Mouse (Mus musculus): ENCODE results near the gene Phf21a. TPM values are rescaled to one million over a fixed set of nuclear protein-coding genes. Genes with fewer than 3 reads are reported as not detected.

The Phf21a gene
- polyA plus RNA-seq, 1 experiment from 2014 or later, result 35.4 TPM

DNA sequence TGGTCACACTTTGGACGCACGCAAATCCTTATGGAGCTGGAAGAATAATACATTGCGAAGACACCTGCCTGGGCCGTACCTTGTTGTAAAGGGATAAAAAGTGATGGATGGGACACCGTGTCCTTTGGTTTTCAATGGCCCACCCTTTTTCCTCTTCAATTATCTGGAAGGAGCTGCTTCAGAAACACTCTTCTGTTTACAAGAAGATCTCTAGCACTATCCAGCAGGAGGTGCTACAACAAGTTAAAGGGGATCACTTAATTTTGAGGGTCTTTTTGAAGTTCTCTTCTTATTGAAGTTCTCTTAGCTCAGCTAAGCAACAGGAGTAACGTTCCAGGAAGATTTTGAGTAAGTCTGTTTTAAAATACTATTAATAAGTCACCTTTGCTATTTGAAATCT, 94.1 kb downstream of the Phf21a start:
- no peaks in the 10 kb centered on the region for H3K36me3 ChIP-seq (ENCODE audit: control insufficient read depth, insufficient read depth, low read length)
- ATAC-seq (ENCODE audit: low FRiP score, low TSS enrichment), result no peak
- no peak overlapping the region for H3K27ac ChIP-seq (replicated peaks; ENCODE audit: low read depth, low read length)
- H3K4me2 ChIP-seq (ENCODE audit: low read length), result peak overlapping the region; percentile 88
- no peaks in the 10 kb centered on the region for H3K27me3 ChIP-seq (ENCODE audit: control insufficient read depth, insufficient read depth, low read length)
- H3K9ac ChIP-seq (replicated peaks; ENCODE audit: low read length), result no peak overlapping the region
- peak overlapping the region; percentile 13 for H3K4me3 ChIP-seq (replicated peaks; ENCODE audit: low read depth, low read length)
- no peaks in the 10 kb centered on the region for H3K9me3 ChIP-seq (ENCODE audit: control insufficient read depth, low read length)
- peak; percentile 30 for DNase-seq
- H3K4me1 ChIP-seq (ENCODE audit: control insufficient read depth, insufficient read depth, low read length), result peaks cover 39% of the 10 kb centered on the region
- 58% methylated on average over 6 of the region's 6 CpGs for WGBS

DNA sequence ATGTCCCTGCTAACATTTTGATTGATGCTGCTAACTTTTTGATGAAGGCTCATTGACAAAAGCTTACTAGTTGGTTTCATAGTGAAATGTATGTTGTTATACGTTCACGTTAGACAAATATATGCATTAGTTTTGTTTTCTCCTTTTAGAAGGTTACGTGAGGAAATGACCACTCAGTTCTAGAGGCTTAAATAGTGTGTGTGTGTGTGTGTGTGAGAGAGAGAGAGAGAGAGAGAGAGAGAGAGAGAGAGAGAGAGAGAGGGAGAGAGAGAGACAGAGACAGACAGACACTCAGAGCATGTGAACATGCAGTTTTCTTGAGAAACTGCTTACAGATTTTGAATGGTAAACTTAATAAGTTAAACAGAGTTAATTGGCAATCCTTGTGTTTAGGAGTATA, 95.8 kb downstream of the Phf21a start:
- Histone ChIP-seq H3K9ac (replicated peaks; ENCODE audit: low read length) (no peak overlapping the region), H3K27me3 (ENCODE audit: control insufficient read depth, insufficient read depth, low read length) (no peaks in the 10 kb centered on the region), H3K27ac (replicated peaks; ENCODE audit: low read depth, low read length) (no peak overlapping the region), H3K4me3 (replicated peaks; ENCODE audit: low read depth, low read length) (0 out of 2 replicates have a peak overlapping the region, but pooled peaks have one; percentile 15), H3K9me3 (ENCODE audit: control insufficient read depth, low read length) (no peaks in the 10 kb centered on the region), H3K4me2 (ENCODE audit: low read length) (peak overlapping the region; percentile 88), H3K4me1 (ENCODE audit: control insufficient read depth, insufficient read depth, low read length) (peaks cover 37% of the 10 kb centered on the region), H3K36me3 (ENCODE audit: control insufficient read depth, insufficient read depth, low read length) (no peaks in the 10 kb centered on the region)
- DNase-seq (no peak), ATAC-seq (ENCODE audit: low FRiP score, low TSS enrichment) (no peak)
- WGBS, result 64% methylated on average over 3 of the region's 3 CpGs

DNA sequence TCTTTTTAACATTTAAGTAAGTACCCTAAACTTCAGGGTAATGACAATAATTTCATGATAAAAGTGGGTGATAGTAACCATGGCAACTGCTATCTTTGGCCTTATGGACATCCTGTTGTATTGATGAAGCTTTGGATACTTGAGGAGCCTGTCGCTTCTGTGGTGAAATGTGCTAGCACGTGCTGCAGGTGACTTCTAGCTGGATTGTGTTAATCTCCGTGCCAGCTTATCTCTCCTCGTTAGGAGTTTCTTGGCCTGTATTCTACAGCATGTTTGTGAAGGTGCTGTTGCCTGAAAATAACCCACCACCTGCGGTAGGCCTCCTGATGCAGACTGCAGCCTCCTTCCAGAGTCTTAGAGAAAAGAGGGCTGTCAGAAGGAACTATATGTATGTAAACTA, 98.0 kb downstream of the Phf21a start:
- H3K27me3 ChIP-seq (ENCODE audit: control insufficient read depth, insufficient read depth, low read length), result no peaks in the 10 kb centered on the region
- H3K9me3 ChIP-seq (ENCODE audit: control insufficient read depth, low read length), result no peaks in the 10 kb centered on the region
- ATAC-seq (ENCODE audit: low FRiP score, low TSS enrichment) (no peak), DNase-seq (no peak)
- 74% methylated on average over 5 of the region's 5 CpGs for WGBS
- H3K4me1 ChIP-seq (ENCODE audit: control insufficient read depth, insufficient read depth, low read length), result peaks cover 32% of the 10 kb centered on the region
- H3K27ac ChIP-seq (replicated peaks; ENCODE audit: low read depth, low read length), result no peak overlapping the region
- no peak overlapping the region for H3K4me3 ChIP-seq (replicated peaks; ENCODE audit: low read depth, low read length)
- H3K4me2 ChIP-seq (ENCODE audit: low read length), result no peak overlapping the region
- H3K36me3 ChIP-seq (ENCODE audit: control insufficient read depth, insufficient read depth, low read length), result no peaks in the 10 kb centered on the region
- H3K9ac ChIP-seq (replicated peaks; ENCODE audit: low read length), result no peak overlapping the region

DNA sequence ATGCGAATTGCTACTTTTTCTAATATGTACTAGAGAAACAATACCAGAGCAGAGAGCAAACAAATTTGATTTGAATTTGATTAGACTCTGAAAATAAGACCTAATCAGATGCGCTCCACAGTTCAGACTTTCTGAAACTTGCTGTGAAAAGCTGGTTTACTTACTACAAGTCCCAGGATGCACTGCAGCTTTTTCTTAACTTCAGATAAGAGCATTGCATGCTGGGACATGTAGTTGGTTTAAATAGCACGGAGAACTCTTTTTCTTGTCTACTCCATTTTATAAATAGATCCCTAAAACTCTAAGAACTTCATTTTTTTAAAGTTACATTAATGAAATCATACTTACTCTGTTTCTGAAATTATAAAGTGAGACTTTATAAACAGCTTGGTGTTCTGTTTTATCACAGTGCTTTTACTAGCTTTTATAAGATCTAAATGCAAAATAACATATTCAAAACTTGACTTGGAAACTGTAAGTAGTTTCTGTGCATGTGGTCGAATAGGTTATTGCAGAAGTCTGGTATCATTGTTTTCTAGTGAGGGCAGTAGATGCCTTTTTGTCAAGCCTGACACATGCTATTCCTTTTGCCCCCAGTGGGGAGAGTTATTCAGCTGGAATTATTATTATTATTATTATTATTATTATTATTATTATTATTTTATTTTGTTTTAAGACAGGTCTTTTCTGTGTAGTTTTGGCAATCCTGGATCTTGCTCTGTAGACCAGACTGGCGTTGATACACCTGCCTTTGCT, 99.1 kb downstream of the Phf21a start:
- Histone ChIP-seq H3K27me3 (ENCODE audit: control insufficient read depth, insufficient read depth, low read length) (no peaks in the 10 kb centered on the region), H3K4me3 (replicated peaks; ENCODE audit: low read depth, low read length) (no peak overlapping the region), H3K4me2 (ENCODE audit: low read length) (no peak overlapping the region), H3K27ac (replicated peaks; ENCODE audit: low read depth, low read length) (no peak overlapping the region), H3K4me1 (ENCODE audit: control insufficient read depth, insufficient read depth, low read length) (peaks cover 22% of the 10 kb centered on the region), H3K36me3 (ENCODE audit: control insufficient read depth, insufficient read depth, low read length) (no peaks in the 10 kb centered on the region), H3K9ac (replicated peaks; ENCODE audit: low read length) (no peak overlapping the region), H3K9me3 (ENCODE audit: control insufficient read depth, low read length) (no peaks in the 10 kb centered on the region)
- peak; percentile 88 for DNase-seq
- ATAC-seq (ENCODE audit: low FRiP score, low TSS enrichment), result no peak
- WGBS, result 81% methylated on average over 5 of the region's 5 CpGs

DNA sequence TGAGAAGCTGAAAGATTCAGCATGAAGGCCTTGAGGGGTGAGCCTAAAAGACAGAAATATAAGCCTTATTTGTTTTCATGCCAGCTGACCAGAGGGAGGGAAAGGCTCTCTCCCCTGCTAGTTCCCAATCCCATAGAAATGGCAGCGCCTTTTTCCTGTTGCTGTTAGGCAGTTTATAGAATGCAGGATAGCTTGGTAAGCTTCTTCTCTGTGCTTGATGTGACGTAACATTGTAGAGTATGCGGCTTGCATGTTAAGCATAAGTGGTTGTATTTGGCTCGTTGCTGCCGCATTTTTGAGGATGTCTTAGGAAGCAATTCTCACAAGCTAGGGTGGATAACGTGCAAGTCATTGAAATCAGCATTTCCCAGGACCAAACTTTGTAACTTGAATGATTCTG, 105.2 kb downstream of the Phf21a start:
- DNase-seq, result peak; percentile 53
- no peak overlapping the region for H3K9ac ChIP-seq (replicated peaks; ENCODE audit: low read length)
- 58% methylated on average over 6 of the region's 6 CpGs for WGBS

DNA sequence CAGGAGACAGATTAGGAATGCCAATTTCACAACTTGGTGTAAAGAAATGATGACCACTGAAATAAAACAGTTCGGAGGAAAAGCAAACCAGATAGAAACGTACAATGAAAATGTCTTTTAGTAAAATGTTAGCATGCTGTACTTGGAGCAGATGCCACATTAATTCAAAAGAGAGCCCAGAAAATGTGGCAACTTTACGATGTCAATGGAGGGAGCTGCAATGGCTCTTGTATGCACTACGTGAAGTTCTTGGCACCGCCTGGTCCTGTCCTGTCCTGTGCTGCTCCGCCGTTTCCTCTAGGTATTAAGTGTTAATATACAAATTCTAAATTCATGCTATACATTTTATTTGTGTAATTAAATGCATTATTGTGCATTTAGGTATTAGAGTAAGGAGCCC, 105.8 kb downstream of the Phf21a start:
- H3K4me1 ChIP-seq (ENCODE audit: control insufficient read depth, insufficient read depth, low read length), result no peaks in the 10 kb centered on the region
- H3K9ac ChIP-seq (replicated peaks; ENCODE audit: low read length), result no peak overlapping the region
- WGBS, result 83% methylated on average over 7 of the region's 7 CpGs
- no peak overlapping the region for H3K4me2 ChIP-seq (ENCODE audit: low read length)
- H3K9me3 ChIP-seq (ENCODE audit: control insufficient read depth, low read length), result no peaks in the 10 kb centered on the region
- no peaks in the 10 kb centered on the region for H3K36me3 ChIP-seq (ENCODE audit: control insufficient read depth, insufficient read depth, low read length)
- DNase-seq (peak; percentile 14), ATAC-seq (ENCODE audit: low FRiP score, low TSS enrichment) (no peak)
- no peaks in the 10 kb centered on the region for H3K27me3 ChIP-seq (ENCODE audit: control insufficient read depth, insufficient read depth, low read length)
- no peak overlapping the region for H3K27ac ChIP-seq (replicated peaks; ENCODE audit: low read depth, low read length)
- no peak overlapping the region for H3K4me3 ChIP-seq (replicated peaks; ENCODE audit: low read depth, low read length)

More for the DNA sequence above, 105.2 kb downstream of the Phf21a start:
- no peaks in the 10 kb centered on the region for H3K9me3 ChIP-seq (ENCODE audit: control insufficient read depth, low read length)
- H3K27ac ChIP-seq (replicated peaks; ENCODE audit: low read depth, low read length), result no peak overlapping the region; the same call in 1 of the 2 replicates
- H3K4me1 ChIP-seq (ENCODE audit: control insufficient read depth, insufficient read depth, low read length), result no peaks in the 10 kb centered on the region
- H3K4me2 ChIP-seq (ENCODE audit: low read length), result no peak overlapping the region
- H3K4me3 ChIP-seq (replicated peaks; ENCODE audit: low read depth, low read length), result no peak overlapping the region
- no peak for ATAC-seq (ENCODE audit: low FRiP score, low TSS enrichment)
- no peaks in the 10 kb centered on the region for H3K36me3 ChIP-seq (ENCODE audit: control insufficient read depth, insufficient read depth, low read length)
- no peaks in the 10 kb centered on the region for H3K27me3 ChIP-seq (ENCODE audit: control insufficient read depth, insufficient read depth, low read length)

DNA sequence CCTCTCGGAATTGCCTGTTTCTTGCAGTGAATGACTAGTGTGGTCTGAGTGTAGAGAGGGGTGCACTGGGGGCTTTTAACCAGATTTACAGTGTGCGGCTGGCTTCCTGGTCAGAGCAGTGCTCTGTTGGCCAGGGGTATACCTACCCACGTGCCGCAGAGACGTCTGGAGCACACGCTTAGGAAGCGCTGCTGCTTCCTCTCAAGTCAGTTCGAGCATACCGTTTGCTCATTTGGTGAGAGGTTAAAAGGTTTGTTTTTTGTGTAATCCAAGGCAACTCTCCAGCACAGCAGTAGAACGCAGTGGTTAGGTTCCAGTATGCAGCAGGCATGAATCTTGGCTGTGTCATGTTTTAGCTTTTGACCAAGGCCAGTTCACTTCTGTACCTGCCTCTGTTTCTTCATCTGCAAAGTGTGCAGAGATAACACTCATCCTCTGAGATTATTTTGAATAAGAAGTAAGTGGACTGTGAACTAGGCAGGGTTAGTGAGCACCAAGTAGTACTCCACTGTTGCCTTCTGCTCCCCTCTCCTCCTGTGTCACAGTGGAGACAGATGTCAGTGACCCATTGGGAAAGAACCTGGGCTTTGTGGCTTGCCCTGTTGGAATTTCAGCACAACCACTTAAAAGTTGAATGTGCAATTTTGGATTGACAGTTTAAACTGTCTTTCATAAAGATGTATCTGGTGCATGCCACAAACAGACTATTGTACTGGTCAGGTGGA, 106.8 kb downstream of the Phf21a start:
- H3K9me3 ChIP-seq (ENCODE audit: control insufficient read depth, low read length), result no peaks in the 10 kb centered on the region
- no peak overlapping the region for H3K27ac ChIP-seq (replicated peaks; ENCODE audit: low read depth, low read length)
- no peak overlapping the region for H3K4me2 ChIP-seq (ENCODE audit: low read length)
- ATAC-seq (ENCODE audit: low FRiP score, low TSS enrichment) (no peak), DNase-seq (no peak)
- no peaks in the 10 kb centered on the region for H3K27me3 ChIP-seq (ENCODE audit: control insufficient read depth, insufficient read depth, low read length)
- H3K9ac ChIP-seq (replicated peaks; ENCODE audit: low read length), result no peak overlapping the region
- no peaks in the 10 kb centered on the region for H3K36me3 ChIP-seq (ENCODE audit: control insufficient read depth, insufficient read depth, low read length)
- 82% methylated on average over 10 of the region's 10 CpGs for WGBS
- H3K4me1 ChIP-seq (ENCODE audit: control insufficient read depth, insufficient read depth, low read length), result no peaks in the 10 kb centered on the region
- no peak overlapping the region for H3K4me3 ChIP-seq (replicated peaks; ENCODE audit: low read depth, low read length)

DNA sequence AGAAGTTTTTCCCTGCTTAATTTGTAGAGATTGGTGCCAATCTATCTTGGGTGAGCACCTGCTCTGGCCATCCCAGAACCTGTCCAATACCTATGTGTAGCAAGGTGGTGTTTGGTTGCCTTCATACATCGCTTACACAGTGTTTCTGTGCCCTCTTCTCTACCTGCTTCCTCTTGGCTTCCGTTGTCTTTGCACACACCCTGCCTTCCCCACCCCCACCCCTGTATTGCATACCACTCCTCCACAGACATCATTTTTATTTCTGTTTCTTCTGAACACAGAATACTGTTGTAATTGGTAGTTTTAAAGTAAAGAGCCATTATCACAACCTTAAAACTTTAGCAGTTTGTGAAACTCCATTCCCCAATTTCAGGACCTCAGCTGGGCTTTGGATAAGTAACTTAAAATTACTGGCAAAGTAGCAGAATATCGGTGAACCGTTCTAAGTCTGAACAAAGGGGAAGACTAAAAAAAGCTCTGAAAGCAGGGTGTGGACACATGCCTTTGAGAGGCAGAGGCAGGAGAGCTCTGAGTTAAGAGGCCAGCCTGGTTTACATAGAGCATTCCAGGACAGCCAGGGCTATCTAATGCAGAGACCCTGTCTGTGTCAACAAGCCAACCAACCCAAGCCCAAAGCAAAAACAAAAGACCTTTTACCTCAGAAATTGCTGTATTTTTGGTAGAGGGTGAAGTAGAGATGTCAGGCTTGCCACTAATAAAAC, 109.6 kb downstream of the Phf21a start:
- H3K9ac ChIP-seq (replicated peaks; ENCODE audit: low read length), result no peak overlapping the region
- DNase-seq, result no peak

More for the DNA sequence above, 109.6 kb downstream of the Phf21a start:
- Histone ChIP-seq H3K27me3 (ENCODE audit: control insufficient read depth, insufficient read depth, low read length) (no peaks in the 10 kb centered on the region), H3K9me3 (ENCODE audit: control insufficient read depth, low read length) (no peaks in the 10 kb centered on the region), H3K4me3 (replicated peaks; ENCODE audit: low read depth, low read length) (no peak overlapping the region), H3K36me3 (ENCODE audit: control insufficient read depth, insufficient read depth, low read length) (no peaks in the 10 kb centered on the region), H3K4me2 (ENCODE audit: low read length) (no peak overlapping the region), H3K27ac (replicated peaks; ENCODE audit: low read depth, low read length) (no peak overlapping the region), H3K4me1 (ENCODE audit: control insufficient read depth, insufficient read depth, low read length) (no peaks in the 10 kb centered on the region)
- WGBS, result 80% methylated on average over 4 of the region's 4 CpGs
- ATAC-seq (ENCODE audit: low FRiP score, low TSS enrichment), result no peak
